In genomic region chr6:119199274-119199879, GRCm38 (mm10) we compare ENCODE assay signal across 19 mouse cellular contexts. TPM values are rescaled to one million over a fixed set of nuclear protein-coding genes. Genes with fewer than 3 reads are reported as not detected.
A peak's percentile ranks its signal among the peaks of the same experiment; 100 is the strongest.
DNase-seq lines count a peak whose midpoint lies in the region; ATAC-seq and TF ChIP-seq lines count a peak whose summit lies in the region.
"Had no signal": no experiment of that assay in that cellular context is flagged by ENCODE, and none has a peak within 500 bp of the region (broad histone marks: within the 10 kb centered on the region; RNA-seq: fewer than 3 reads in every experiment).

No protein-coding gene starts in this region.

- no peak for TF ChIP-seq POLR2A in heart, adult 2 months (IDR thresholded peaks at IDR 0.05; ENCODE audit: insufficient read depth, low read depth, low read length)
- no peak for TF ChIP-seq POLR2A in ES-Bruce4 (IDR thresholded peaks at IDR 0.05; ENCODE audit: insufficient read depth, low read length)

- no peak for ATAC-seq in lung, embryonic 14.5 days (ENCODE audit: insufficient read depth)
- ATAC-seq in forebrain, embryonic 13.5 days = peak; percentile 42
- ATAC-seq: Patski had no signal

- no peaks in the 10 kb centered on the region for H3K79me2 ChIP-seq in heart, adult 2 months (replicated peaks; ENCODE audit: control insufficient read depth, insufficient read depth, low read length)

- WGBS in heart, adult 2 months = 70% methylated on average over 8 of the region's 8 CpGs
- 42% methylated on average over 8 of the region's 8 CpGs for WGBS in lung, embryonic 14.5 days
- WGBS in forebrain, embryonic 13.5 days = 24% methylated on average over 8 of the region's 8 CpGs

- no peak for TF ChIP-seq CTCF in heart, adult 2 months (IDR thresholded peaks at IDR 0.05)
- no peak for TF ChIP-seq CTCF in lung, embryonic 14.5 days (IDR thresholded peaks at IDR 0.05; ENCODE audit: low read depth)
- no peak for TF ChIP-seq CTCF in ES-Bruce4 (IDR thresholded peaks at IDR 0.05; ENCODE audit: low read depth, low read length)

- TF ChIP-seq EP300 in heart, adult 2 months (IDR thresholded peaks at IDR 0.05; ENCODE audit: insufficient read depth, low read depth, low read length) = no peak
- TF ChIP-seq EP300 in ES-Bruce4 (IDR thresholded peaks at IDR 0.05; ENCODE audit: insufficient read depth, low read depth, low read length) = no peak

- H3K9ac ChIP-seq in heart, adult 2 months (ENCODE audit: low read depth, low read length) = no peak overlapping the region
- no peak overlapping the region for H3K9ac ChIP-seq in lung, embryonic 14.5 days
- H3K9ac ChIP-seq in ES-Bruce4 (ENCODE audit: low read depth, poor library complexity, severe bottlenecking) = no peak overlapping the region
- no peak overlapping the region for H3K9ac ChIP-seq in forebrain, embryonic 13.5 days
- H3K9ac ChIP-seq: hindbrain, embryonic 13.5 days; liver, embryonic 12.5 days had no signal

- H3K4me1 ChIP-seq in heart, adult 2 months (ENCODE audit: control insufficient read depth, insufficient read depth, low read length) = peaks cover 1% of the 10 kb centered on the region; the same call in 1 of the 2 replicates
- 0 out of 2 replicates have a peak, but pooled peaks cover 6% of the 10 kb centered on the region for H3K4me1 ChIP-seq in lung, embryonic 14.5 days (ENCODE audit: insufficient read depth)
- peaks cover 2% of the 10 kb centered on the region for H3K4me1 ChIP-seq in ES-Bruce4 (ENCODE audit: control insufficient read depth, insufficient read depth, low read length)
- peaks cover 35% of the 10 kb centered on the region for H3K4me1 ChIP-seq in forebrain, embryonic 13.5 days

- H3K27ac ChIP-seq in heart, adult 2 months = no peak overlapping the region
- peak overlapping the region; percentile 28; the same call in 1 of the 2 replicates for H3K27ac ChIP-seq in lung, embryonic 14.5 days (ENCODE audit: low read depth)
- H3K27ac ChIP-seq in ES-Bruce4 (ENCODE audit: insufficient read depth, low read length) = peak overlapping the region; percentile 67; the same call in 1 of the 2 replicates
- H3K27ac ChIP-seq in forebrain, embryonic 13.5 days = peak overlapping the region; percentile 59; the same call in 1 of the 2 replicates
- H3K27ac ChIP-seq: hindbrain, embryonic 13.5 days; limb, embryonic 10.5 days; liver, embryonic 12.5 days had no signal

- H3K27me3 ChIP-seq in heart, adult 2 months (ENCODE audit: control insufficient read depth, insufficient read depth, low read length) = no peaks in the 10 kb centered on the region
- H3K27me3 ChIP-seq in lung, embryonic 14.5 days (ENCODE audit: insufficient read depth, low read length) = no peaks in the 10 kb centered on the region
- H3K27me3 ChIP-seq in ES-Bruce4 (ENCODE audit: control insufficient read depth, insufficient read depth, low read length, poor library complexity, severe bottlenecking) = no peaks in the 10 kb centered on the region
- no peaks in the 10 kb centered on the region for H3K27me3 ChIP-seq in forebrain, embryonic 13.5 days
- H3K27me3 ChIP-seq: hindbrain, embryonic 13.5 days; liver, embryonic 12.5 days; Patski had no signal

- intact Hi-C loops in heart, adult 2 months (cut with DNase I) = no loop called here
- intact Hi-C loops in left cerebral cortex, postnatal 25 days (cut with DNase I) = no loop called here

- DNase-seq in heart, adult 11 months = peak; percentile 84
- no peak for DNase-seq in heart, adult 2 months
- DNase-seq in lung, embryonic 14.5 days = no peak
- DNase-seq in lung, postnatal 36 days = no peak
- DNase-seq in left cerebral cortex, postnatal 25 days (ENCODE audit: low spot score in 2 of 2) = no peak
- no peak for DNase-seq in ovary, postnatal 36 days (ENCODE audit: low spot score)
- DNase-seq: cerebellum, adult 11 months; cerebellum, postnatal 36 days; kidney, adult 8-10 months; kidney, postnatal 4 days; right cerebral cortex, postnatal 14 days had no signal

- H3K9me3 ChIP-seq in lung, embryonic 14.5 days (ENCODE audit: low read depth, low read length) = no peaks in the 10 kb centered on the region
- 0 out of 2 replicates have a peak, but pooled peaks cover 2% of the 10 kb centered on the region for H3K9me3 ChIP-seq in ES-Bruce4 (replicated peaks; ENCODE audit: control insufficient read depth, insufficient read depth, low read length, poor library complexity, severe bottlenecking)
- H3K9me3 ChIP-seq in forebrain, embryonic 13.5 days (replicated peaks) = no peaks in the 10 kb centered on the region
- H3K9me3 ChIP-seq: hindbrain, embryonic 13.5 days; limb, embryonic 10.5 days; liver, embryonic 12.5 days had no signal

- H3K4me2 ChIP-seq in lung, embryonic 14.5 days = no peak overlapping the region
- H3K4me2 ChIP-seq in forebrain, embryonic 13.5 days = 0 out of 2 replicates have a peak overlapping the region, but pooled peaks have one; percentile 20
- H3K4me2 ChIP-seq: hindbrain, embryonic 13.5 days; liver, embryonic 12.5 days had no signal

- no peaks in the 10 kb centered on the region for H3K36me3 ChIP-seq in heart, adult 2 months (ENCODE audit: control insufficient read depth, insufficient read depth, low read length)
- no peaks in the 10 kb centered on the region for H3K36me3 ChIP-seq in lung, embryonic 14.5 days (ENCODE audit: insufficient read depth)
- H3K36me3 ChIP-seq in ES-Bruce4 (ENCODE audit: control insufficient read depth, insufficient read depth, low read length, poor library complexity, severe bottlenecking) = no peaks in the 10 kb centered on the region; the same call in 1 of the 2 replicates
- H3K36me3 ChIP-seq in forebrain, embryonic 13.5 days (ENCODE audit: poor library complexity, severe bottlenecking) = peaks cover 45% of the 10 kb centered on the region
- H3K36me3 ChIP-seq: limb, embryonic 10.5 days had no signal

- no peak overlapping the region for H3K4me3 ChIP-seq in heart, adult 2 months
- no peak overlapping the region for H3K4me3 ChIP-seq in lung, embryonic 14.5 days (ENCODE audit: low read depth, low read length)
- no peak overlapping the region for H3K4me3 ChIP-seq in ES-Bruce4 (ENCODE audit: low read depth, low read length)
- H3K4me3 ChIP-seq in forebrain, embryonic 13.5 days = no peak overlapping the region
- H3K4me3 ChIP-seq: hindbrain, embryonic 13.5 days; limb, embryonic 10.5 days; liver, embryonic 12.5 days had no signal

RNA-seq across cellular contexts. Expression of gene Cacna1c, which starts 3.2 kb away (rescaled TPM):
- total RNA-seq in heart, adult 2 months (2021) = 100 to 1,000 TPM; 194 to 228 TPM
- polyA plus RNA-seq in heart, adult 2 months (2012; rRNA removed) = 56.8 and 76.3 TPM in 2 replicates
- polyA plus RNA-seq in lung, embryonic 14.5 days (2014; fragmentation: Nextera tagmentation; extraction: Ambion mirVana) = 9.4 and 10.6 TPM in 2 replicates
- 0.90 and 1.0 TPM in 2 replicates for polyA plus RNA-seq in ES-Bruce4 (2011; ENCODE audit: insufficient read depth, insufficient read length, low read depth, missing spikeins)
- 3.6 and 4.2 TPM in 2 replicates for polyA plus RNA-seq in forebrain, embryonic 13.5 days (2015; fragmentation: Nextera tagmentation; extraction: Ambion mirVana)
- total RNA-seq in left cerebral cortex, postnatal 25 days (2021) = 10 to 100 TPM; 60.6 to 70.9 TPM

RNA-seq across cellular contexts. Expression of gene Dcp1b, which starts 24.3 kb away (rescaled TPM):
- total RNA-seq in heart, adult 2 months (2021) = 1 to 10 TPM; 2.6 to 2.7 TPM
- polyA plus RNA-seq in heart, adult 2 months (2012; rRNA removed) = 4.8 and 4.9 TPM in 2 replicates
- 7.3 TPM in 2 replicates for polyA plus RNA-seq in lung, embryonic 14.5 days (2014; fragmentation: Nextera tagmentation; extraction: Ambion mirVana)
- 11.0 and 11.7 TPM in 2 replicates for polyA plus RNA-seq in ES-Bruce4 (2011; ENCODE audit: insufficient read depth, insufficient read length, low read depth, missing spikeins)
- 12.7 and 13.1 TPM in 2 replicates for polyA plus RNA-seq in forebrain, embryonic 13.5 days (2015; fragmentation: Nextera tagmentation; extraction: Ambion mirVana)
- total RNA-seq in left cerebral cortex, postnatal 25 days (2021) = 10 to 100 TPM; 14.7 to 16.5 TPM

RNA-seq across cellular contexts. Expression of gene Cacna2d4, which starts 36.9 kb away (rescaled TPM):
- not detected for total RNA-seq in heart, adult 2 months (2021)
- 0.23 TPM in 2 replicates for polyA plus RNA-seq in heart, adult 2 months (2012; rRNA removed)
- polyA plus RNA-seq in lung, embryonic 14.5 days (2014; fragmentation: Nextera tagmentation; extraction: Ambion mirVana) = 0.03 TPM in 1 of 2 replicates, not detected in the other
- 0.58 TPM in 1 of 2 replicates, not detected in the other for polyA plus RNA-seq in ES-Bruce4 (2011; ENCODE audit: insufficient read depth, insufficient read length, low read depth, missing spikeins)
- 0.12 and 0.33 TPM in 2 replicates for polyA plus RNA-seq in forebrain, embryonic 13.5 days (2015; fragmentation: Nextera tagmentation; extraction: Ambion mirVana)
- 1 to 10 TPM; 2.6 to 4.6 TPM for total RNA-seq in left cerebral cortex, postnatal 25 days (2021)
- total RNA-seq: heart, adult 8-10 months had no signal
- polyA plus RNA-seq: embryonic facial prominence, embryonic 11.5 days; limb, embryonic 10.5 days had no signal
